Mouse (Mus musculus): ENCODE measurements around the gene Pthlh. TPM values are rescaled to one million over a fixed set of nuclear protein-coding genes. Genes with fewer than 3 reads are reported as not detected.

Pthlh gene
- total RNA-seq, 2 experiments from 2014 or later: 2.4 to 2.7 TPM

DNA sequence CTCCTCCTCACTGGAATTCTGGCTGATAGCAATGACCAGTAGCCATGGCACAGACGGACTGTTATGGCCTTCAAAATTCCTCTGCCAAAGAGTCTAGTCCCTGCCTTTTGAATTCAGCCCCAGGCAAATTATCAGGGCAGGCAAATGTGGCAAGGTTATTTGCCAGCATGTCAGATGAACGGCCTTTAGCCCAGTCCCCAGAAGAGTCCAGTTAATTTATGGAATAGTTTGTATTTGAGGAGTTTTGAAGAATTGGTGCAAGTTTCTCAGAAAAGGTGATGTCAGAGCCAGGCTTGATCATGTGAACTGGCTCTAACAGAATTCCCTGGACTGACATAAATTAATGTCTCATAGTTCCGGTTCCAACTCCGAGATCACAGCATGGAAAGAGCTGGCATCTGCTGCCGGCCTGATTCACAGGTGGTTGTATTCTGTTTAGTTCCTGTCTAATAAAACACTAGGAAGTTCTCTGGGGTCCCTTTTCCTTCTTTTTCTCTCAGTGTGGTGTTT lies 56.1 kb downstream of the Pthlh start:
- DNase-seq (ENCODE audit: extremely low spot score in 1 of 2, low spot score in 1 of 2): no peak

Other genes starting within 250 kb of the Pthlh start
- gene Rep15, start 231.6 kb downstream of the Pthlh start, total RNA-seq (2021): 1 to 10 TPM; 1.2 to 1.7 TPM
- gene Mrps35, start 221.4 kb downstream of the Pthlh start, total RNA-seq (2021): 10 to 100 TPM; 44.4 to 47.3 TPM
- gene Mansc4, start 177.2 kb downstream of the Pthlh start, total RNA-seq (2021): 1 to 10 TPM in 1 of 2 experiments, not detected in 1; 1.0 TPM
- 10 to 100 TPM; 20.5 to 21.9 TPM for gene Klhl42, start 172.8 kb downstream of the Pthlh start, total RNA-seq (2021)
- 10 to 100 TPM; 30.3 to 30.7 TPM for gene Ccdc91, start 211.6 kb upstream of the Pthlh start, total RNA-seq (2021)